Mouse (Mus musculus) kidney, adult 2 months (tissue): ENCODE results near the gene Tbc1d10a.

Source experiments
- CTCF ChIP-seq: fragments of 200-500 bp; conservative IDR thresholded peaks from 2 replicates; pipeline ENCODE4 v1.5.1; 2011; ENCODE audit warnings: low read depth, mild to moderate bottlenecking, control low read depth, low read length, moderate library complexity, mixed read lengths; ENCODE audit not compliant: insufficient read depth, insufficient read length
- POLR2A ChIP-seq: fragments of 200-500 bp; IDR thresholded peaks from one replicate; pipeline ENCODE4 v1.6.1; 2011; ENCODE audit warnings: low read depth, low read length, control low read depth

DNA sequence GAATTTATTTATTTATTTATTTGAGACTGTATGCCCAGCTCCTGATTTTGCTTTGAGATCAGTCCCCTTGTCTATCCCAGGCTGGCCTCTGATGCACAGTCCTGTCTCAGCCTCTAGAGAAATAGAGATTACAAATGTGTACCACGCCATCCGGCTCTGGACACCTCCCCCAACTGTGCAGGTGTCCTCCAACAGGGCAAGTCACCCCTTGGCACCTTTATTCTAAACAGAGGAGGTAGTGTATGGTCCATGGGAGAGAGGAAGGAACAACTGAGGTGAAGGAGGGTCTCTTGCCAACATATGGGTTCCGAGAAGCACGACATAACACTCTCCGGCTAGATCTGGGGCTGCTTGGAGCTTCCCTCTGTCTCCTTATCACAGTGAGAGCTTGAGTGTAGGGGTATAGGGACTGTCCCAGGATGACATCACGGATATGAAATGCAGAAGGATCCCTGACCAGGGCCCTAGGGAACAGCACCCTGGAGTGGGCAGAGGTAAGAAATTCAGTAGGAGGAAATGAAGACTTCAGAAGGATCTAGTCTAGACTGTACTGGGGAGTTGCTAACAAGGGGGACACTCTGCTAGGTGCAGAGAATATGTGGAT lies 48.6 kb downstream of the Tbc1d10a start:
- TF ChIP-seq POLR2A (no peak), CTCF (no peak)
